Mouse (Mus musculus): ENCODE results near the gene Mitf. TPM values are rescaled to one million over a fixed set of nuclear protein-coding genes. Genes with fewer than 3 reads are reported as not detected.

Mitf gene
- polyA plus RNA-seq (2012; rRNA removed), result 9.5 and 10.2 TPM in 2 replicates

DNA sequence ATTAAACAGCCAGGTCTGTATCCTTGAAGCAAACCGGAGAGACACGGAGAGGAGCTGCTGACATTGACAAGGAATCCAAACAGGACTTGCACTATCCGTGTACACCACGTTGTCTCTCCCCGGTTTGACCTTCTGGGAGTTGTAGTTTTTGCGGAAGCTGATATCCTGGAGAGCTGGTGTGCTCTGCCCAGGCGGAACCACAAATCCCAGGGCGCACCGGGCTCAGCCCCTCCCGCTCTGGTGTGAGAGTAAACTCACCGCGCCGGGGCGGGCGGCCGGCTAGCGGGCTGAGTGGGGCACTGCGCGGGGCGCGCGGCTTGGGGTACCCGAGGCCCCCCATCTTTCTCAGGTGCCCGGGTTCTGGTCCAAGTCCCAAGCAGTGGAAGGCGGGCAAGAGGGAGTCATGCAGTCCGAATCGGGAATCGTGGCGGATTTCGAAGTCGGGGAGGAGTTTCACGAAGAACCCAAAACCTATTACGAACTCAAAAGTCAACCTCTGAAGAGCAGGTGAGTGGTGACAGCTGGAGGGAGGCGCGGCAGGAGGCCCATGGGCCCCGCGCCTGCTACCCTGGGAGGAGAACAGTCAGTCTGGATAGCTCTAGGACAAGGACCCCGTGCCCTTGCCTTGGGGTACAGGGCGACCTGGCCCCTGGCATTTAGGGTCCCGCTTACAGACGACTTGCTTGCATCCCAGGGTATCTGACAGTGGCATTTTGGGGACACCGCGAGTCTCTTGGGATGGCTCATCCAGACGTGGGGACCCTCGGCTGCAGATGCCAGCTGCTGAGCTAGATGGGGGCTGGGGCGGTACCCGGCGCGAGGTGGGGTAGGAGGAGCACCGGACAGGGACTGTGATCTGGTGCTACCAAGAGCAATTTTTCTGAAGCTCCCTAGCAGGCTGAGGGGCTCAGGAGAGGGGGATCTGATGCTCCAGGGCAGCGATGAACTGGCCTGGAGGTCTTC lies at the start of gene Mitf:
Gene Mitf (plus strand): TSS at position 272 of the 963 bp plus-strand sequence.
- DNase-seq, result peak; percentile 94 to 95
- TF ChIP-seq CTCF (IDR thresholded peaks at IDR 0.05; ENCODE audit: borderline replicate concordance, insufficient read depth, low read depth, low read length) (no peak), POLR2A (IDR thresholded peaks at IDR 0.05; ENCODE audit: borderline replicate concordance, insufficient read depth, low read length) (peak; percentile 52; the same call in 1 of the 2 replicates)
- peak within 1 kb of the TSS; percentile 85 for H3K4me3 ChIP-seq (replicated peaks; ENCODE audit: insufficient read depth, low read depth, low read length)
- no peak within 1 kb of the TSS for H3K27ac ChIP-seq (ENCODE audit: insufficient read depth, low read length)
- WGBS, result under 1% methylated on average over 51 of the region's 51 CpGs
- H3K4me1 ChIP-seq (ENCODE audit: control insufficient read depth, insufficient read depth, low read length), result peaks cover 4% of the 10 kb centered on the region; the same call in 1 of the 2 replicates
- H3K27me3 ChIP-seq (ENCODE audit: control insufficient read depth, insufficient read depth, low read length), result no peaks in the 10 kb centered on the region

DNA sequence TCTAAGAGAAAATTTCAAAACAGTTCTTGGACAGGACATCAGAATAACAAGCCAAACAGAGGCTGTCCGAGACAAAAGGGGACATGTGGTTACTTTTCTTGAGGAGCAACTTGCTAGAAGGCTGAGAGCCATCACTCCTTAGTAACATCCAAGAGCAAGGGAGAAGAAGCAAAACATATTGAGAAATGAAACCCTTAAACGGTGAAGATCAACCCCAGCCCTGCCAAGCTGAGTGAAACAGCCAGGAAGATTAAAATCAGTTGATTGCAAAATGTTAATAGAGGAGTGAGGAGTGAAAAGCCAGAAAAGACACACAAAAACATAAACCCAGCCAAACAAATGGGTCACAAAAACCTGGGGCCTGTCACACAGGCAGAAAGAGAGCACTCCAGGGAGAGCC lies 49.5 kb upstream of the Mitf start:
- H3K4me3 ChIP-seq (replicated peaks; ENCODE audit: insufficient read depth, low read depth, low read length), result no peak overlapping the region
- no peaks in the 10 kb centered on the region for H3K4me1 ChIP-seq (ENCODE audit: control insufficient read depth, insufficient read depth, low read length)
- no peak for DNase-seq
- WGBS, result 59% methylated on average over 2 of the region's 2 CpGs
- H3K27ac ChIP-seq (ENCODE audit: insufficient read depth, low read length), result no peak overlapping the region
- TF ChIP-seq POLR2A (IDR thresholded peaks at IDR 0.05; ENCODE audit: borderline replicate concordance, insufficient read depth, low read length) (no peak), CTCF (IDR thresholded peaks at IDR 0.05; ENCODE audit: borderline replicate concordance, insufficient read depth, low read depth, low read length) (no peak)
- H3K27me3 ChIP-seq (ENCODE audit: control insufficient read depth, insufficient read depth, low read length), result no peaks in the 10 kb centered on the region

- H3K4me1 ChIP-seq (ENCODE audit: control insufficient read depth, insufficient read depth, low read length), result no peaks in the 10 kb centered on the region
- no peak overlapping the region for H3K27ac ChIP-seq (ENCODE audit: insufficient read depth, low read length)
- DNase-seq, result no peak
- no peak overlapping the region for H3K4me3 ChIP-seq (replicated peaks; ENCODE audit: insufficient read depth, low read depth, low read length)
- TF ChIP-seq CTCF (IDR thresholded peaks at IDR 0.05; ENCODE audit: borderline replicate concordance, insufficient read depth, low read depth, low read length), result no peak
- TF ChIP-seq POLR2A (IDR thresholded peaks at IDR 0.05; ENCODE audit: borderline replicate concordance, insufficient read depth, low read length), result no peak
- WGBS, result 55% methylated on average over 4 of the region's 4 CpGs
- H3K27me3 ChIP-seq (ENCODE audit: control insufficient read depth, insufficient read depth, low read length), result no peaks in the 10 kb centered on the region
These were observed 48.0 kb upstream of the Mitf start for GRCm38 (mm10) chr6:97758884-97759283.

- no peaks in the 10 kb centered on the region for H3K27me3 ChIP-seq (ENCODE audit: control insufficient read depth, insufficient read depth, low read length)
- WGBS, result 5% methylated on average over 4 of the region's 4 CpGs
- DNase-seq, result peak; percentile 47 to 62
- no peaks in the 10 kb centered on the region for H3K4me1 ChIP-seq (ENCODE audit: control insufficient read depth, insufficient read depth, low read length)
- no peak overlapping the region for H3K27ac ChIP-seq (ENCODE audit: insufficient read depth, low read length)
- peak; percentile 77 for TF ChIP-seq CTCF (IDR thresholded peaks at IDR 0.05; ENCODE audit: borderline replicate concordance, insufficient read depth, low read depth, low read length)
- no peak for TF ChIP-seq POLR2A (IDR thresholded peaks at IDR 0.05; ENCODE audit: borderline replicate concordance, insufficient read depth, low read length)
- no peak overlapping the region for H3K4me3 ChIP-seq (replicated peaks; ENCODE audit: insufficient read depth, low read depth, low read length)
These were observed 47.6 kb upstream of the Mitf start for GRCm38 (mm10) chr6:97759301-97759700.

- Histone ChIP-seq H3K4me1 (ENCODE audit: control insufficient read depth, insufficient read depth, low read length) (no peaks in the 10 kb centered on the region), H3K4me3 (replicated peaks; ENCODE audit: insufficient read depth, low read depth, low read length) (no peak overlapping the region), H3K27ac (ENCODE audit: insufficient read depth, low read length) (no peak overlapping the region), H3K27me3 (ENCODE audit: control insufficient read depth, insufficient read depth, low read length) (no peaks in the 10 kb centered on the region)
- 13% methylated on average over 4 of the region's 4 CpGs for WGBS
- DNase-seq, result peak; percentile 32 to 34
- TF ChIP-seq POLR2A (IDR thresholded peaks at IDR 0.05; ENCODE audit: borderline replicate concordance, insufficient read depth, low read length) (no peak), CTCF (IDR thresholded peaks at IDR 0.05; ENCODE audit: borderline replicate concordance, insufficient read depth, low read depth, low read length) (peak; percentile 61)
These were observed 45.5 kb upstream of the Mitf start for GRCm38 (mm10) chr6:97761326-97761725.

DNA sequence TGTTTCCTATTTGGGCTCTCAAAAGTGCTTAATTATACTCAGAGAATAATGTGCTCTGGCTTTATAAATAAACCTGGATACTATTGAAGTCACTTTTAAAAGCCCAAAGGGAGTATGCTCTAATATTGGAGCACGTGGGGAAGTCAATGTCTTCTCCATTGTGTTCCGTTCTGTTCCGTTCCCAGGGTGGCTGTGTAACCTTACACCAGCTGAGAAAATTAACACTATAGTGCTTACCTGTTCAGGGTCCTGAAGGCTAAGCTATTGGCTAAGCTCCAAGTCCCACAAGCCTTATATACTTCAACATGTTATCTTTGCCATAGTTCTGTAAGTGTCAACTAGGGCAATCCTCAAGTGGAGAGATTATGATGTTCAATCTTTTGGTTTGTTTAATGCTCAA lies 42.9 kb upstream of the Mitf start:
- Histone ChIP-seq H3K4me1 (ENCODE audit: control insufficient read depth, insufficient read depth, low read length) (no peaks in the 10 kb centered on the region), H3K27ac (ENCODE audit: insufficient read depth, low read length) (no peak overlapping the region), H3K27me3 (ENCODE audit: control insufficient read depth, insufficient read depth, low read length) (no peaks in the 10 kb centered on the region), H3K4me3 (replicated peaks; ENCODE audit: insufficient read depth, low read depth, low read length) (no peak overlapping the region)
- no peak for DNase-seq
- TF ChIP-seq POLR2A (IDR thresholded peaks at IDR 0.05; ENCODE audit: borderline replicate concordance, insufficient read depth, low read length) (no peak), CTCF (IDR thresholded peaks at IDR 0.05; ENCODE audit: borderline replicate concordance, insufficient read depth, low read depth, low read length) (no peak)
- 73% methylated on average over 3 of the region's 3 CpGs for WGBS

- Histone ChIP-seq H3K4me3 (replicated peaks; ENCODE audit: insufficient read depth, low read depth, low read length) (no peak overlapping the region), H3K27ac (ENCODE audit: insufficient read depth, low read length) (no peak overlapping the region), H3K27me3 (ENCODE audit: control insufficient read depth, insufficient read depth, low read length) (no peaks in the 10 kb centered on the region), H3K4me1 (ENCODE audit: control insufficient read depth, insufficient read depth, low read length) (no peaks in the 10 kb centered on the region)
- DNase-seq, result no peak
- WGBS, result 71% methylated on average over 2 of the region's 2 CpGs
- no peak for TF ChIP-seq CTCF (IDR thresholded peaks at IDR 0.05; ENCODE audit: borderline replicate concordance, insufficient read depth, low read depth, low read length)
- no peak for TF ChIP-seq POLR2A (IDR thresholded peaks at IDR 0.05; ENCODE audit: borderline replicate concordance, insufficient read depth, low read length)
These were observed 39.0 kb upstream of the Mitf start for GRCm38 (mm10) chr6:97767836-97768235.

DNA sequence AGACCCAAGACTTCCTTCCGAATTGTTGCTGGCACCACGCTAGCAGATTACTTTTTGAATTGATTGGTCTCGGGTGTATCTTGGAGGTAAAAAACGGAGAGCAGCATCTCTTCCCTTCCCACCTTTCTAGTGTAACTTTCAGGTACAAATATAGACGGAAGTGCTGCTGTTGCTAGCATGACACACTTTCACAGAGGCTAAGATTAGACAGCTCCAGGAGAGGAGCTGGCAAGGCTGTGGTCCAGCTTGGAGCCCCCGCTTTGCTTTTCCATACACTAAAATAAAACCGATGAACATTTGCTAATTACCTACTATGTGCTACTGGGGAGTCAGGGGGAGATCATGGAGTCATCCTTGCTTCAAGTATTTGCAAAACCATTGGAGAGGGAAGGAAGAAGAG lies 37.3 kb upstream of the Mitf start:
- no peak overlapping the region for H3K4me3 ChIP-seq (replicated peaks; ENCODE audit: insufficient read depth, low read depth, low read length)
- H3K4me1 ChIP-seq (ENCODE audit: control insufficient read depth, insufficient read depth, low read length), result no peaks in the 10 kb centered on the region
- H3K27me3 ChIP-seq (ENCODE audit: control insufficient read depth, insufficient read depth, low read length), result no peaks in the 10 kb centered on the region
- no peak for DNase-seq
- no peak overlapping the region for H3K27ac ChIP-seq (ENCODE audit: insufficient read depth, low read length)
- no peak for TF ChIP-seq POLR2A (IDR thresholded peaks at IDR 0.05; ENCODE audit: borderline replicate concordance, insufficient read depth, low read length)
- TF ChIP-seq CTCF (IDR thresholded peaks at IDR 0.05; ENCODE audit: borderline replicate concordance, insufficient read depth, low read depth, low read length), result no peak
- WGBS, result 87% methylated on average over 7 of the region's 7 CpGs

All from cerebellum, adult 2 months (tissue).